Mouse (Mus musculus): Measurements from ENCODE around the gene Ythdf2.

GRCm38 (mm10) chr4:132217781-132218180 is 5.7 kb upstream of the Ythdf2 start:
- TF ChIP-seq CTCF (IDR thresholded peaks at IDR 0.05; ENCODE audit: low read depth) (no peak), EP300 (optimal IDR thresholded peaks at IDR 0.05) (no peak)
